Mouse (Mus musculus) embryonic facial prominence, embryonic 14.5 days (tissue): ENCODE results near the gene Pacs1. TPM values are rescaled to one million over a fixed set of nuclear protein-coding genes. Genes with fewer than 3 reads are reported as not detected.

Source experiments
- ATAC-seq: fragments of 200-750 bp; cut with Nextera tagmentation; 2 replicates; pipeline ENCODE4 v1.8.0; 2017; ENCODE audit warnings: low read depth, moderate number of reproducible peaks, moderate TSS enrichment
- DNase-seq: peaks from one replicate; pipeline ENCODE4 v3.0.0-alpha.2; 2015; ENCODE audit warnings: low spot score
- H3K27ac ChIP-seq: fragments of 300-500 bp; sonication (generic); replicated peaks from 2 replicates; pipeline ENCODE4 v1.5.1; 2014; ENCODE audit warnings: low read depth, mild to moderate bottlenecking, low read length, moderate library complexity
- H3K27me3 ChIP-seq: fragments of 300-500 bp; sonication (generic); replicated peaks from 2 replicates; pipeline ENCODE4 v1.6.1; 2014; ENCODE audit warnings: low read length; ENCODE audit not compliant: control insufficient read depth, insufficient read depth
- H3K36me3 ChIP-seq: fragments of 300-500 bp; sonication (generic); 2 replicates; pipeline ENCODE4 v1.6.1; 2014; ENCODE audit warnings: low read length, mixed read lengths; ENCODE audit not compliant: control insufficient read depth, insufficient read depth
- H3K4me1 ChIP-seq: fragments of 300-500 bp; sonication (generic); 2 replicates; pipeline ENCODE4 v1.6.1; 2014; ENCODE audit warnings: antibody characterized with exemption, low read length; ENCODE audit not compliant: control insufficient read depth, insufficient read depth
- H3K4me2 ChIP-seq: fragments of 300-500 bp; sonication (generic); 2 replicates; pipeline ENCODE4 v1.6.1; 2014; ENCODE audit warnings: low read depth, mild to moderate bottlenecking, low read length, moderate library complexity, mixed read lengths
- H3K4me3 ChIP-seq: fragments of 300-500 bp; sonication (generic); 2 replicates; pipeline ENCODE4 v1.5.1; 2014; ENCODE audit warnings: low read depth, mild to moderate bottlenecking, low read length
- H3K9ac ChIP-seq: fragments of 300-500 bp; sonication (generic); 2 replicates; pipeline ENCODE4 v1.6.1; 2014; ENCODE audit warnings: low read depth, mild to moderate bottlenecking, low read length, moderate library complexity, mixed read lengths
- H3K9me3 ChIP-seq: fragments of 300-500 bp; sonication (generic); 2 replicates; pipeline ENCODE4 v1.6.1; 2016; ENCODE audit warnings: low read length; ENCODE audit not compliant: control insufficient read depth
- WGBS: fragments of 180-500 bp; shearing (Covaris S2); extraction: QIAGEN DNeasy Blood & Tissue Kit; methylation state at CpG from one replicate; pipeline ENCODE4 v1.1.7; 2014; 5-methylcytosine and 5-hydroxymethylcytosine counted together
- polyA plus RNA-seq: library from polyadenylated mRNA; unstranded; fragments of >200 nt; fragmentation: Nextera tagmentation; extraction: Ambion mirVana; gene quantifications from 2 replicates; pipeline ENCODE4 v1.2.1, GENCODE M21; 2014

Gene Pacs1
- polyA plus RNA-seq, 1 experiment from 2014 or later = 28.1 TPM

DNA sequence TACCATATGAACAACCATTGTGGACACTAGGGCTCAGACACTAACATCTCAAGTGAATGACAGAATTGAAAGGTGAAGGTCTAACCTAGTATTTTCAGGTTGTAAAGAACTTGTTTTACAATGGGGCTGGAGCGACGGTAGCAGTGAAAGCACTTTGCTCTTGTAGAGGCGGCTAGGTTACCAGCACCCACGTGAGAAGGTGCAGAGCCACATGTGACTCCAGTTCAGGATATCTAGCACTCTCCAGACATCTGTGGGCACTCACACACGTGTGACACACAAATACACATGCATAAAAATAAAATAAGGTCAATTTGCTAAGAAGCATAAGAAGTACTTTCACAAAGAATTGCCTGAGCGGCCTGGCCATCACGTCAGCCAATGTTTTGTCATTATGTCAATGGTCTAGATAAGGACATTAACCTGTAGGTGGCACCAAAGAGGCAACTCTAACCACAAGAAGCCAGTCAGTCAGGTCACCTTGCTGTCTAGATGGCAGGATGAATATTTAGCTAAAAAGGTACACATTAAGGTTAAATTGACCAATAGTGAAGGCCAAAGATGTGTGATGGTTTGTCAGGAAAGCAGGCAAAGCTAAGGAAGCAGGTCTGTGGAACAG is 77.4 kb downstream of the Pacs1 start:
- DNase-seq = peak; percentile 76
- H3K9ac ChIP-seq = no peak overlapping the region
- H3K4me3 ChIP-seq = no peak overlapping the region
- no peak for ATAC-seq
- H3K9me3 ChIP-seq = no peaks in the 10 kb centered on the region
- 0 out of 2 replicates have a peak, but pooled peaks cover 3% of the 10 kb centered on the region for H3K4me1 ChIP-seq
- no peaks in the 10 kb centered on the region for H3K27me3 ChIP-seq
- 64% methylated on average over 7 of the region's 7 CpGs for WGBS
- no peaks in the 10 kb centered on the region for H3K36me3 ChIP-seq
- no peak overlapping the region for H3K4me2 ChIP-seq
- H3K27ac ChIP-seq = no peak overlapping the region

- Histone ChIP-seq H3K4me3 (no peak overlapping the region), H3K36me3 (no peaks in the 10 kb centered on the region), H3K27ac (no peak overlapping the region), H3K27me3 (no peaks in the 10 kb centered on the region), H3K4me2 (no peak overlapping the region), H3K9ac (no peak overlapping the region), H3K9me3 (no peaks in the 10 kb centered on the region), H3K4me1 (0 out of 2 replicates have a peak, but pooled peaks cover 3% of the 10 kb centered on the region)
- no peak for ATAC-seq
- DNase-seq = no peak
Measured at GRCm38 (mm10) chr19:5192397-5192796, 80.5 kb downstream of the Pacs1 start.

DNA sequence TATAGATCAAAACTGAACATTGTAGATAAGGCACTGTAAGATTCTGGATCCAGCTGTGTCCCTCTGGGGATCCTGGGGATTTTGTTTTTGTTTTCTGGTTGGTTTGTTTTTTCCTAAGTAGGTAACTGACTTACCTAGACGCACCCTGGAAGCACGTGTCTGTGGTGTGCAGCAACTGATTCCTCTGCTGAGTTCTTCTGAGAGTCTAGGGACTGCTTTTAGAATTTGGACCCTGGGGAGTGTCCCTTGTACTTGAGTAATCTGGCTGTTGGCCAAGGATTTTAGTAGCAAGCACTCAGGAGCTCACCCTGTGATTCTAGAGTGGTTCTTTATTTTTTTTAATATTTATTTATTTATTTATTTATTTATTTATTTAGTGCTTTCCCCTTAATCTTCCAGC is 85.5 kb downstream of the Pacs1 start:
- H3K27me3 ChIP-seq = no peaks in the 10 kb centered on the region
- 88% methylated on average over 2 of the region's 2 CpGs for WGBS
- 0 out of 2 replicates have a peak, but pooled peaks cover 3% of the 10 kb centered on the region for H3K4me1 ChIP-seq
- no peak overlapping the region for H3K4me2 ChIP-seq
- no peak for ATAC-seq
- peak; percentile 26 for DNase-seq
- H3K36me3 ChIP-seq = 0 out of 2 replicates have a peak, but pooled peaks cover 3% of the 10 kb centered on the region
- no peak overlapping the region for H3K9ac ChIP-seq
- no peak overlapping the region for H3K4me3 ChIP-seq
- H3K27ac ChIP-seq = no peak overlapping the region
- H3K9me3 ChIP-seq = peaks cover 8% of the 10 kb centered on the region; the same call in 1 of the 2 replicates

- Histone ChIP-seq H3K36me3 (0 out of 2 replicates have a peak, but pooled peaks cover 3% of the 10 kb centered on the region), H3K9ac (no peak overlapping the region), H3K4me1 (no peaks in the 10 kb centered on the region; the same call in 1 of the 2 replicates), H3K27ac (no peak overlapping the region), H3K4me2 (no peak overlapping the region), H3K27me3 (no peaks in the 10 kb centered on the region), H3K9me3 (peaks cover 8% of the 10 kb centered on the region; the same call in 1 of the 2 replicates), H3K4me3 (no peak overlapping the region)
- DNase-seq = no peak
- WGBS = 71% methylated on average over 2 of the region's 2 CpGs
- no peak for ATAC-seq
Measured at GRCm38 (mm10) chr19:5181926-5182325, 91.0 kb downstream of the Pacs1 start.

- DNase-seq (peak; percentile 29), ATAC-seq (0 out of 2 replicates have a peak, but pooled peaks have one; percentile 37)
- H3K27me3 ChIP-seq = no peaks in the 10 kb centered on the region
- no peaks in the 10 kb centered on the region for H3K36me3 ChIP-seq
- H3K4me1 ChIP-seq = no peaks in the 10 kb centered on the region; the same call in 1 of the 2 replicates
- no peak overlapping the region for H3K4me3 ChIP-seq
- no peak overlapping the region for H3K9ac ChIP-seq
- H3K9me3 ChIP-seq = no peaks in the 10 kb centered on the region
- no peak overlapping the region for H3K27ac ChIP-seq
- WGBS = 55% methylated on average over 5 of the region's 5 CpGs
- H3K4me2 ChIP-seq = no peak overlapping the region
Measured at GRCm38 (mm10) chr19:5178631-5179030, 94.3 kb downstream of the Pacs1 start.

GRCm38 (mm10) chr19:5170430-5170829 is 102.5 kb downstream of the Pacs1 start:
- WGBS = 85% methylated on average over 1 of the region's 1 CpGs
- no peak for DNase-seq
- no peak overlapping the region for H3K27ac ChIP-seq
- peaks cover 13% of the 10 kb centered on the region for H3K36me3 ChIP-seq
- no peak overlapping the region for H3K4me3 ChIP-seq
- ATAC-seq = no peak
- H3K9me3 ChIP-seq = no peaks in the 10 kb centered on the region
- no peak overlapping the region for H3K9ac ChIP-seq
- H3K27me3 ChIP-seq = no peaks in the 10 kb centered on the region
- no peaks in the 10 kb centered on the region for H3K4me1 ChIP-seq
- H3K4me2 ChIP-seq = no peak overlapping the region

DNA sequence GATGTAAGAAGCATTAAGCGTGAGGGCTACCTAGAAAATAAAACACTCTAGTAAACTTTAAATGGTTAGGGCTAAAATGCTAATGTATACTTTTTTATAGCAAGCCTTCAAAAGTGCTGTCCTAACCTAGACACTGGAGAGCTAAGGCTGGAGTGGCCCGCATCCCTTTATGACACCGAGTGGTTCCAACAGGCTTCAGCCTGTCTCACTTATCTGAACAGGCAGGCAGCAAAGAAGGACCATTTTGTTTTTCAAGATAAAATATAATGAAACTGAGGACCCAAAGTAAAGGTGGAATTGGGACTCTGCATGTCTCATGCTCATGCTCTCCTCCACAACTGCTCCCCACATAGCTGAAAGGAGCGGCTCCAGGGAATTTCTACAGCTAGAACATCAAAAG is 105.4 kb downstream of the Pacs1 start:
- no peaks in the 10 kb centered on the region for H3K27me3 ChIP-seq
- 85% methylated on average over 4 of the region's 4 CpGs for WGBS
- DNase-seq (no peak), ATAC-seq (no peak)
- H3K36me3 ChIP-seq = peaks cover 13% of the 10 kb centered on the region
- H3K4me2 ChIP-seq = no peak overlapping the region
- no peak overlapping the region for H3K27ac ChIP-seq
- no peaks in the 10 kb centered on the region for H3K4me1 ChIP-seq
- H3K9me3 ChIP-seq = no peaks in the 10 kb centered on the region
- no peak overlapping the region for H3K9ac ChIP-seq
- H3K4me3 ChIP-seq = no peak overlapping the region

- no peak overlapping the region for H3K27ac ChIP-seq
- H3K36me3 ChIP-seq = peaks cover 20% of the 10 kb centered on the region
- 70% methylated on average over 2 of the region's 2 CpGs for WGBS
- H3K4me1 ChIP-seq = no peaks in the 10 kb centered on the region
- no peaks in the 10 kb centered on the region for H3K27me3 ChIP-seq
- ATAC-seq = no peak
- no peak overlapping the region for H3K4me2 ChIP-seq
- H3K9me3 ChIP-seq = no peaks in the 10 kb centered on the region
- no peak overlapping the region for H3K4me3 ChIP-seq
- H3K9ac ChIP-seq = no peak overlapping the region
- no peak for DNase-seq
Measured at GRCm38 (mm10) chr19:5164380-5164779, 108.5 kb downstream of the Pacs1 start.

DNA sequence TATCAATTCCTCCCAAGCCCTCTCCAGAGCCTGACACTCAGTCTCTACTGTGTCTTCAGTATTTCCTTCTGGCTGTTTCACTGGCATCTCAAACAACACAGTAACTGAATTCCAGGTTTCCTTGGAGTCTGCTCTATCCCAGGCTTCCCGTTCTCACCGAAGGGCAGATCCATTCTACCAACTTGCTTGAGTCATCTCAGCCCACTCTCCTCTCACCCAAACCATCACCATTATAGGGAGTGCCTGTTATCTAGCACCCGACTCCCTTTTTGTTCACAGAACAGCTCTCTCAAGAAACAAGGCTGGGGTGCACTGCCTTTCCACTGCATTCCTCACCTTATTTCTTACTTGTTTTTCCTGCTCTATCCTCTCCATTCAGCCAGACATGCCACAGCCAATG is 111.0 kb downstream of the Pacs1 start:
- H3K9ac ChIP-seq = no peak overlapping the region

More for the DNA sequence above, 111.0 kb downstream of the Pacs1 start:
- no peak overlapping the region for H3K27ac ChIP-seq
- H3K36me3 ChIP-seq = peaks cover 33% of the 10 kb centered on the region
- H3K4me2 ChIP-seq = no peak overlapping the region
- no peaks in the 10 kb centered on the region for H3K9me3 ChIP-seq
- H3K4me3 ChIP-seq = no peak overlapping the region
- no peaks in the 10 kb centered on the region for H3K4me1 ChIP-seq
- ATAC-seq (no peak), DNase-seq (no peak)
- WGBS = 89% methylated on average over 3 of the region's 3 CpGs
- H3K27me3 ChIP-seq = no peaks in the 10 kb centered on the region
